Mouse (Mus musculus): Measurements from ENCODE around the gene Mpzl2. TPM values are rescaled to one million over a fixed set of nuclear protein-coding genes. Genes with fewer than 3 reads are reported as not detected.

The Mpzl2 gene
- polyA plus RNA-seq, 1 experiment: 18.8 TPM

GRCm38 (mm10) chr9:45062677-45063076, 23.1 kb downstream of the Mpzl2 start:
- TF ChIP-seq CTCF (conservative IDR thresholded peaks at IDR 0.05; ENCODE audit: insufficient read depth, insufficient read length, low read depth, low read length) (no peak), POLR2A (IDR thresholded peaks at IDR 0.05; ENCODE audit: low read depth, low read length) (no peak)
- H3K27ac ChIP-seq (ENCODE audit: insufficient read depth, low read depth, low read length): no peak overlapping the region
- no peaks in the 10 kb centered on the region for H3K27me3 ChIP-seq (replicated peaks; ENCODE audit: control insufficient read depth, insufficient read depth, low read length)
- no peaks in the 10 kb centered on the region for H3K4me1 ChIP-seq (ENCODE audit: control insufficient read depth, insufficient read depth, low read length)
- no peaks in the 10 kb centered on the region for H3K36me3 ChIP-seq (ENCODE audit: control insufficient read depth, insufficient read depth, low read length)
- WGBS: 67% methylated on average over 3 of the region's 3 CpGs
- no peak for DNase-seq
- no peak overlapping the region for H3K4me3 ChIP-seq (ENCODE audit: insufficient read depth, low read depth, low read length)

GRCm38 (mm10) chr9:45064421-45064820, 24.8 kb downstream of the Mpzl2 start:
- 74% methylated on average over 6 of the region's 6 CpGs for WGBS
- H3K27ac ChIP-seq (ENCODE audit: insufficient read depth, low read depth, low read length): no peak overlapping the region
- H3K4me3 ChIP-seq (ENCODE audit: insufficient read depth, low read depth, low read length): no peak overlapping the region
- no peaks in the 10 kb centered on the region for H3K36me3 ChIP-seq (ENCODE audit: control insufficient read depth, insufficient read depth, low read length)
- no peak for TF ChIP-seq CTCF (conservative IDR thresholded peaks at IDR 0.05; ENCODE audit: insufficient read depth, insufficient read length, low read depth, low read length)
- no peak for TF ChIP-seq POLR2A (IDR thresholded peaks at IDR 0.05; ENCODE audit: low read depth, low read length)
- no peaks in the 10 kb centered on the region for H3K27me3 ChIP-seq (replicated peaks; ENCODE audit: control insufficient read depth, insufficient read depth, low read length)
- DNase-seq: no peak
- no peaks in the 10 kb centered on the region for H3K4me1 ChIP-seq (ENCODE audit: control insufficient read depth, insufficient read depth, low read length)

- TF ChIP-seq POLR2A (IDR thresholded peaks at IDR 0.05; ENCODE audit: low read depth, low read length): no peak
- TF ChIP-seq CTCF (conservative IDR thresholded peaks at IDR 0.05; ENCODE audit: insufficient read depth, insufficient read length, low read depth, low read length): no peak
- no peaks in the 10 kb centered on the region for H3K36me3 ChIP-seq (ENCODE audit: control insufficient read depth, insufficient read depth, low read length)
- H3K27ac ChIP-seq (ENCODE audit: insufficient read depth, low read depth, low read length): no peak overlapping the region
- 75% methylated on average over 4 of the region's 4 CpGs for WGBS
- DNase-seq: no peak
- no peaks in the 10 kb centered on the region for H3K4me1 ChIP-seq (ENCODE audit: control insufficient read depth, insufficient read depth, low read length)
- no peak overlapping the region for H3K4me3 ChIP-seq (ENCODE audit: insufficient read depth, low read depth, low read length)
- H3K27me3 ChIP-seq (replicated peaks; ENCODE audit: control insufficient read depth, insufficient read depth, low read length): no peaks in the 10 kb centered on the region
Measured at GRCm38 (mm10) chr9:45066735-45067134, 27.1 kb downstream of the Mpzl2 start.

- no peak overlapping the region for H3K27ac ChIP-seq (ENCODE audit: insufficient read depth, low read depth, low read length)
- 64% methylated on average over 3 of the region's 3 CpGs for WGBS
- no peaks in the 10 kb centered on the region for H3K36me3 ChIP-seq (ENCODE audit: control insufficient read depth, insufficient read depth, low read length)
- DNase-seq: no peak
- H3K4me1 ChIP-seq (ENCODE audit: control insufficient read depth, insufficient read depth, low read length): no peaks in the 10 kb centered on the region
- no peaks in the 10 kb centered on the region for H3K27me3 ChIP-seq (replicated peaks; ENCODE audit: control insufficient read depth, insufficient read depth, low read length)
- TF ChIP-seq CTCF (conservative IDR thresholded peaks at IDR 0.05; ENCODE audit: insufficient read depth, insufficient read length, low read depth, low read length): no peak
- TF ChIP-seq POLR2A (IDR thresholded peaks at IDR 0.05; ENCODE audit: low read depth, low read length): no peak
- no peak overlapping the region for H3K4me3 ChIP-seq (ENCODE audit: insufficient read depth, low read depth, low read length)
Measured at GRCm38 (mm10) chr9:45071800-45072199, 32.2 kb downstream of the Mpzl2 start.

- Histone ChIP-seq H3K27me3 (replicated peaks; ENCODE audit: control insufficient read depth, insufficient read depth, low read length) (no peaks in the 10 kb centered on the region), H3K4me1 (ENCODE audit: control insufficient read depth, insufficient read depth, low read length) (no peaks in the 10 kb centered on the region), H3K36me3 (ENCODE audit: control insufficient read depth, insufficient read depth, low read length) (no peaks in the 10 kb centered on the region), H3K4me3 (ENCODE audit: insufficient read depth, low read depth, low read length) (no peak overlapping the region), H3K27ac (ENCODE audit: insufficient read depth, low read depth, low read length) (no peak overlapping the region)
- 64% methylated on average over 3 of the region's 3 CpGs for whole genome bisulfite sequencing
- TF ChIP-seq POLR2A (IDR thresholded peaks at IDR 0.05; ENCODE audit: low read depth, low read length) (no peak), CTCF (conservative IDR thresholded peaks at IDR 0.05; ENCODE audit: insufficient read depth, insufficient read length, low read depth, low read length) (no peak)
- DNase-seq: no peak
Measured at GRCm38 (mm10) chr9:45077859-45078258, 38.3 kb downstream of the Mpzl2 start.

- Histone ChIP-seq H3K36me3 (ENCODE audit: control insufficient read depth, insufficient read depth, low read length) (no peaks in the 10 kb centered on the region), H3K27ac (ENCODE audit: insufficient read depth, low read depth, low read length) (no peak within 1 kb of the TSS), H3K27me3 (replicated peaks; ENCODE audit: control insufficient read depth, insufficient read depth, low read length) (no peaks in the 10 kb centered on the region), H3K4me3 (ENCODE audit: insufficient read depth, low read depth, low read length) (no peak within 1 kb of the TSS), H3K4me1 (ENCODE audit: control insufficient read depth, insufficient read depth, low read length) (no peaks in the 10 kb centered on the region)
- WGBS: 87% methylated on average over 5 of the region's 5 CpGs
- TF ChIP-seq POLR2A (IDR thresholded peaks at IDR 0.05; ENCODE audit: low read depth, low read length) (no peak), CTCF (conservative IDR thresholded peaks at IDR 0.05; ENCODE audit: insufficient read depth, insufficient read length, low read depth, low read length) (no peak)
- DNase-seq: no peak
Measured at GRCm38 (mm10) chr9:45079011-45079410, 39.4 kb downstream of the Mpzl2 start, which contains the start of gene Jaml. Gene Jaml, plus strand, starts transcription at chr9:45079183.

GRCm38 (mm10) chr9:45083132-45083531, 43.5 kb downstream of the Mpzl2 start:
- no peak for DNase-seq
- H3K4me3 ChIP-seq (ENCODE audit: insufficient read depth, low read depth, low read length): no peak overlapping the region
- 91% methylated on average over 3 of the region's 3 CpGs for WGBS

More at GRCm38 (mm10) chr9:45083132-45083531, 43.5 kb downstream of the Mpzl2 start:
- H3K27me3 ChIP-seq (replicated peaks; ENCODE audit: control insufficient read depth, insufficient read depth, low read length): no peaks in the 10 kb centered on the region
- no peaks in the 10 kb centered on the region for H3K4me1 ChIP-seq (ENCODE audit: control insufficient read depth, insufficient read depth, low read length)
- H3K36me3 ChIP-seq (ENCODE audit: control insufficient read depth, insufficient read depth, low read length): no peaks in the 10 kb centered on the region
- no peak for TF ChIP-seq CTCF (conservative IDR thresholded peaks at IDR 0.05; ENCODE audit: insufficient read depth, insufficient read length, low read depth, low read length)
- TF ChIP-seq POLR2A (IDR thresholded peaks at IDR 0.05; ENCODE audit: low read depth, low read length): no peak
- no peak overlapping the region for H3K27ac ChIP-seq (ENCODE audit: insufficient read depth, low read depth, low read length)

Measured in kidney, adult 2 months (tissue).